Mouse (Mus musculus) E14TG2a.4 (cell line): ENCODE measurements around the gene Pde4d.

Experiments
- CTCF ChIP-seq: conservative IDR thresholded peaks from 2 replicates; pipeline ENCODE4 v1.5.1; 2014; ENCODE audit warnings: low read length
- NANOG ChIP-seq: IDR thresholded peaks from 2 replicates; pipeline ENCODE4 v1.6.1; 2014; ENCODE audit warnings: borderline replicate concordance, low read length, mixed read lengths
- POU5F1 ChIP-seq: IDR thresholded peaks from 2 replicates; pipeline ENCODE4 v1.6.1; 2014; ENCODE audit warnings: low read length, borderline replicate concordance

DNA sequence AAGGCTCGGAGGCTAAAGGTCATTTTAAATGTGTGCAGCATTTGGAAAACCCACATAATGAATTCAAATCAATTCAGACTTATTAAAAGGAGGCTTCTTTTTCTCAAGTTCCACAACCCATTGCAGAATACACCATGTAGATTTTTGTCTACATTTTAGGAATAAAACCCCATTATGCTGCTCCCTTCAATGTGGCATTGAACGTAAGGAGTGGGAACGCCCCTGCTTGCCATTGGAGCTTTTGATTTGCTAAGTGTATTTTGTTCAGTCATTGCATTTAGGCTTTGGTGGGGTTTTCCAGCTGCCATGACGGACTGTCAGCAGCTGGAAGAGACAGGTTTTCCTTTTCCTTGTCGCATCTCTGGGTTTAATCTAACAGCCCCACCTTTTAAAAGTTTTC lies 1256.8 kb downstream of the Pde4d start:
- TF ChIP-seq CTCF (no peak), POU5F1 (no peak), NANOG (no peak)
